Mouse (Mus musculus): ENCODE data around the gene Tut4. TPM values are rescaled to one million over a fixed set of nuclear protein-coding genes. Genes with fewer than 3 reads are reported as not detected.
A peak's percentile ranks its signal among the peaks of the same experiment; 100 is the strongest.

Tut4 gene
- polyA plus RNA-seq, 1 experiment from 2014 or later: 34.7 TPM

DNA sequence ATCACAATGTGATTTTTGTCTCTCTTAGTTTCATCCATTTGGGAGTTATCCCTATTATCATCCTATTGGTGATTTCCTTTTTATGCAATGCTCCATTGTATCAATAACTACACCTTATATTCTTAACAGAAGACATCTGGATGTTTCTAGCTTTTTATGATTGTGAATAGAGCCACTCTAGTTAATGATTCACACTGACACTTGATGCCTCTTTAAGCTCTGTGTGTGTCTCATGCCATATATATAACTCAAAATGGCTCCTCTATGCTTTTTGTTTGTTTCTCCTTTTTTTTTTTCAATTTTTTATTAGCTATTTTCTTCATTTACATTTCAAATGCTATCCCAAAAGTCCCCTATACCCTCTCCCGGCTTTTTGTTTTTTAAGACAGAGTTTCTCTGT lies 136.6 kb downstream of the Tut4 start:
- no peaks in the 10 kb centered on the region for H3K36me3 ChIP-seq (ENCODE audit: control insufficient read depth, insufficient read depth, low read length)
- whole genome bisulfite sequencing: 71% methylated on average over 1 of the region's 1 CpGs
- H3K4me2 ChIP-seq (ENCODE audit: low read depth, low read length): no peak overlapping the region
- H3K9ac ChIP-seq (ENCODE audit: low read depth, low read length): no peak overlapping the region
- no peak overlapping the region for H3K4me3 ChIP-seq (ENCODE audit: low read length)
- no peaks in the 10 kb centered on the region for H3K27me3 ChIP-seq (replicated peaks; ENCODE audit: control insufficient read depth, insufficient read depth, low read length)
- H3K9me3 ChIP-seq (ENCODE audit: control insufficient read depth, low read length): no peaks in the 10 kb centered on the region
- H3K27ac ChIP-seq (ENCODE audit: low read length): peak overlapping the region; percentile 50
- H3K4me1 ChIP-seq (ENCODE audit: control insufficient read depth, insufficient read depth, low read length): no peaks in the 10 kb centered on the region; the same call in 1 of the 2 replicates
- peak; percentile 77 for ATAC-seq

DNA sequence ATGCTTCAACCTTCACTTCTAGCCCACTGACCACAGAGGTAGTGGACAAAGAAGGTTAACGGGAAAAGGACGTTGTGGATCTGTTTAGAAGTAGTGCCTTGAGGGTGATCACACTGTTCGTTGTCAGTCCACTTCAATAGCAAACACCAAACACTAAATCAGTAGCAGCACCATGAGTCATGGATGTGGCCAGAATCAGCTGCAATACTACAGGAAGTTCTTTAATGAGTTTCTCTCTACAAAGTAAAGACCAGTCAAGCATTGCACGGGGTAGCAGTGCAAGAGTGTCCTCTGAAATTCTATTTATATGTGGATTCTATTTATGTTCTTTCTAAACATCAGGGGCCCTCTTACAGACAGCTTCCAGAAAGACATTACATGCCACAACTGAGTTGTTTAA lies 139.1 kb downstream of the Tut4 start:
- no peaks in the 10 kb centered on the region for H3K27me3 ChIP-seq (replicated peaks; ENCODE audit: control insufficient read depth, insufficient read depth, low read length)
- no peak for ATAC-seq
- 80% methylated on average over 4 of the region's 4 CpGs for WGBS
- H3K4me1 ChIP-seq (ENCODE audit: control insufficient read depth, insufficient read depth, low read length): no peaks in the 10 kb centered on the region; the same call in 1 of the 2 replicates
- H3K4me2 ChIP-seq (ENCODE audit: low read depth, low read length): no peak overlapping the region
- no peak overlapping the region for H3K4me3 ChIP-seq (ENCODE audit: low read length)
- no peak overlapping the region for H3K27ac ChIP-seq (ENCODE audit: low read length)
- H3K36me3 ChIP-seq (ENCODE audit: control insufficient read depth, insufficient read depth, low read length): peaks cover 9% of the 10 kb centered on the region
- H3K9ac ChIP-seq (ENCODE audit: low read depth, low read length): no peak overlapping the region
- peaks cover 5% of the 10 kb centered on the region for H3K9me3 ChIP-seq (ENCODE audit: control insufficient read depth, low read length)

DNA sequence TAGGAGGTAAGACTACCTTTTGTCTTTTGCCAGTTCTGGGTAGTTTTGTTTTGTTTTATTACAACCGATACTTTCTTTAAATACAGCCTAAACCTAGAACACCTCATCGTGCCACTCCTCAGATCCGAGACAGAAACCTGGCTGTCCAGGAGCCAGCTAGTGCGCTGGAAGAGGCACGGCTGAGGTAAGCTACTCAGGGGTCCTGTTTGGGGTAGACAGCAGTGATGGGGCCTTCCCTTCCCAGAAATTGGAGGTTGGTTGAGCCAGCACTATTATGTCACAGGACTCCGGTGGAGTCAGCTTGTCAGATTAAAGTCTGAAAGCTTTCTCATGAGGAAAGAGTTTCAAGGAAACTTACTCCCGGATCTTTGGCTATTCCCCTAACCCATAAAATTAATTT lies 142.6 kb downstream of the Tut4 start:
- Histone ChIP-seq H3K4me1 (ENCODE audit: control insufficient read depth, insufficient read depth, low read length) (no peaks in the 10 kb centered on the region), H3K27ac (ENCODE audit: low read length) (peak overlapping the region; percentile 49; the same call in 1 of the 2 replicates), H3K9me3 (ENCODE audit: control insufficient read depth, low read length) (peaks cover 7% of the 10 kb centered on the region), H3K4me3 (ENCODE audit: low read length) (no peak overlapping the region), H3K9ac (ENCODE audit: low read depth, low read length) (no peak overlapping the region), H3K36me3 (ENCODE audit: control insufficient read depth, insufficient read depth, low read length) (peaks cover 18% of the 10 kb centered on the region), H3K27me3 (replicated peaks; ENCODE audit: control insufficient read depth, insufficient read depth, low read length) (no peaks in the 10 kb centered on the region), H3K4me2 (ENCODE audit: low read depth, low read length) (no peak overlapping the region)
- whole genome bisulfite sequencing: 82% methylated on average over 7 of the region's 7 CpGs
- peak; percentile 76 for ATAC-seq

- Histone ChIP-seq H3K4me2 (ENCODE audit: low read depth, low read length) (no peak overlapping the region), H3K4me1 (ENCODE audit: control insufficient read depth, insufficient read depth, low read length) (no peaks in the 10 kb centered on the region), H3K27ac (ENCODE audit: low read length) (no peak overlapping the region), H3K9ac (ENCODE audit: low read depth, low read length) (no peak overlapping the region), H3K36me3 (ENCODE audit: control insufficient read depth, insufficient read depth, low read length) (peaks cover 7% of the 10 kb centered on the region; the same call in 1 of the 2 replicates), H3K9me3 (ENCODE audit: control insufficient read depth, low read length) (no peaks in the 10 kb centered on the region), H3K27me3 (replicated peaks; ENCODE audit: control insufficient read depth, insufficient read depth, low read length) (no peaks in the 10 kb centered on the region), H3K4me3 (ENCODE audit: low read length) (no peak overlapping the region)
- WGBS: 87% methylated on average over 3 of the region's 3 CpGs
- no peak for ATAC-seq
These were observed 149.4 kb downstream of the Tut4 start for GRCm38 (mm10) chr4:108608651-108609050.

Other genes starting within 250 kb of the Tut4 start
- gene Zyg11a, start 241.4 kb upstream of the Tut4 start, polyA plus RNA-seq (2015; fragmentation: Nextera tagmentation; extraction: Ambion mirVana): 0.09 and 0.15 TPM in 2 replicates
- 5.7 and 5.9 TPM in 2 replicates for gene Zyg11b, start 158.3 kb upstream of the Tut4 start, polyA plus RNA-seq (2015; fragmentation: Nextera tagmentation; extraction: Ambion mirVana)
- 67.0 and 68.5 TPM in 2 replicates for gene Coa7, start 131.3 kb upstream of the Tut4 start, polyA plus RNA-seq (2015; fragmentation: Nextera tagmentation; extraction: Ambion mirVana)
- 0.72 and 0.99 TPM in 2 replicates for gene Shisal2a, start 76.1 kb upstream of the Tut4 start, polyA plus RNA-seq (2015; fragmentation: Nextera tagmentation; extraction: Ambion mirVana)
- gene Gpx7, start 52.5 kb upstream of the Tut4 start, polyA plus RNA-seq (2015; fragmentation: Nextera tagmentation; extraction: Ambion mirVana): 33.0 and 34.9 TPM in 2 replicates
- gene Prpf38a, start 119.9 kb downstream of the Tut4 start, polyA plus RNA-seq (2015; fragmentation: Nextera tagmentation; extraction: Ambion mirVana): 72.3 and 78.8 TPM in 2 replicates
- 9.4 and 10.3 TPM in 2 replicates for gene Orc1, start 120.0 kb downstream of the Tut4 start, polyA plus RNA-seq (2015; fragmentation: Nextera tagmentation; extraction: Ambion mirVana)
- gene Cc2d1b, start 160.5 kb downstream of the Tut4 start, polyA plus RNA-seq (2015; fragmentation: Nextera tagmentation; extraction: Ambion mirVana): 33.0 and 35.2 TPM in 2 replicates

Data from intestine, embryonic 16.5 days (tissue).